Mouse (Mus musculus): ENCODE results near the gene Zpbp2.

- no peak for TF ChIP-seq ZC3H11A (IDR thresholded peaks at IDR 0.05; ENCODE audit: borderline replicate concordance, low read depth, low read length)
- TF ChIP-seq ZNF384 (IDR thresholded peaks at IDR 0.05; ENCODE audit: low read depth, low read length), result no peak
- no peak for TF ChIP-seq MAFK (IDR thresholded peaks at IDR 0.05; ENCODE audit: insufficient read depth, low read depth, low read length)
- no peak for TF ChIP-seq HCFC1 (IDR thresholded peaks at IDR 0.05; ENCODE audit: borderline replicate concordance, insufficient read depth, low read length)
- TF ChIP-seq CHD2 (IDR thresholded peaks at IDR 0.05; ENCODE audit: low read depth, low read length), result no peak
Measured at GRCm38 (mm10) chr11:98550311-98550974, 454 bp upstream of the Zpbp2 start.
